Mouse (Mus musculus): ENCODE measurements around the gene Hmgb1.

DNA sequence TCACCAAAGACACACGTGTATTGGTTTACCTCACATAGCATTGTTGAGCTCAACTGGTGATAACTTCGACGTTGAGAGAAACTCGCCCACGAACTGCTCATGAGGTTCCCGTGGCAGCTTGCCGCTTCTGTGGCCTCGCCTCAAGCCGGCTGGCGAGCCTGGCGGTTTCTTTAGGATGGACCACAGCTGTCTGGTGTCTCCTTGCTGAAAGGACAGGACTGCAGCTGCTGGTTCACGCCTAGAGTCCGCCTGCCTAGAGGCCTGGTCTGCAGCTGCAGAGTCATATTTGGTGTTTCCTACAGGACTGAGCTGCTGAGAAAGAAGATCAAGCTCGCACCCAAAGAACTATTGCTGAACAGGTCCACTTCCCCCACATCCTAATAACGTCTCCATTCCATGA lies 55.8 kb downstream of the Hmgb1 start:
- TF ChIP-seq POLR2A (IDR thresholded peaks at IDR 0.05; ENCODE audit: low read depth, low read length) (no peak), CTCF (IDR thresholded peaks at IDR 0.05; ENCODE audit: borderline replicate concordance, insufficient read depth, low read length) (no peak)
